In the genomic region with DNA sequence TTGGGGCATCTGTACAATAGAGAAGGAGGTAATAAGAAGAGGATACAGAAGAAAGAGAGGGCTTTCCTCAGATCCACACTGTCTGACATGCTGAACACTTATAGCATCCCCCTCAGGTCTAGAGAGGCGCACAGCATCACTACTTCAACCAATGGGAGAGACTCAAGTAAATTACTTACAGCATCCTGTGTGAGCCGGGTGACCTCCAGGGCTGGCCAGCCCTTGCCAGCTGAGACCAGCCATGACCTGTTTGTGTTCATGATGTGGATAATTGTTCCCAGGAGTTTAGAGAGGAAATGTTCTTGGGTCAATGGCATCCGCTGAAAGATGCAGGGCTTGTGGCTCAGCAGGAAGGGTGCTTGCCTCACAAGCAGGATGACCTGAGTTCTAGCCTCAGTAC, we compare ENCODE assay signal across 21 mouse cellular contexts.
DNase-seq lines count a peak whose midpoint lies in the region; ATAC-seq and TF ChIP-seq lines count a peak whose summit lies in the region.
"Had no signal": no experiment of that assay in that cellular context is flagged by ENCODE, and none has a peak within 500 bp of the region (broad histone marks: within the 10 kb centered on the region; RNA-seq: fewer than 3 reads in every experiment).

No protein-coding gene starts in this region.

- peaks cover 23% of the 10 kb centered on the region for H3K4me1 ChIP-seq in hindbrain, embryonic 10.5 days (replicated peaks)
- H3K4me1 ChIP-seq in hindbrain, embryonic 14.5 days (replicated peaks; ENCODE audit: control insufficient read depth, insufficient read depth, low read length), result 0 out of 2 replicates have a peak, but pooled peaks cover 3% of the 10 kb centered on the region
- H3K4me1 ChIP-seq in limb, embryonic 11.5 days (ENCODE audit: control insufficient read depth, insufficient read depth, low read length), result peaks cover 2% of the 10 kb centered on the region; the same call in 1 of the 2 replicates
- H3K4me1 ChIP-seq in kidney, adult 2 months (ENCODE audit: control insufficient read depth, insufficient read depth, low read length), result no peaks in the 10 kb centered on the region
- H3K4me1 ChIP-seq: embryonic facial prominence, embryonic 15.5 days; liver, embryonic 13.5 days had no signal

- no peaks in the 10 kb centered on the region for H3K9me3 ChIP-seq in hindbrain, embryonic 10.5 days
- H3K9me3 ChIP-seq in hindbrain, embryonic 14.5 days (ENCODE audit: control insufficient read depth, low read length), result no peaks in the 10 kb centered on the region
- no peaks in the 10 kb centered on the region; the same call in 1 of the 2 replicates for H3K9me3 ChIP-seq in limb, embryonic 11.5 days (ENCODE audit: control insufficient read depth, low read length)
- H3K9me3 ChIP-seq: embryonic facial prominence, embryonic 15.5 days; liver, embryonic 13.5 days; midbrain, embryonic 15.5 days had no signal

- no peak overlapping the region for H3K9ac ChIP-seq in hindbrain, embryonic 14.5 days
- no peak overlapping the region for H3K9ac ChIP-seq in limb, embryonic 11.5 days (ENCODE audit: low read length)
- H3K9ac ChIP-seq: embryonic facial prominence, embryonic 15.5 days; liver, embryonic 13.5 days; midbrain, embryonic 15.5 days had no signal

- H3K4me3 ChIP-seq in hindbrain, embryonic 10.5 days, result no peak overlapping the region
- H3K4me3 ChIP-seq in hindbrain, embryonic 14.5 days (replicated peaks; ENCODE audit: low read length), result no peak overlapping the region
- H3K4me3 ChIP-seq in limb, embryonic 11.5 days (ENCODE audit: low read depth, low read length), result no peak overlapping the region
- H3K4me3 ChIP-seq in kidney, adult 2 months (ENCODE audit: insufficient read depth, low read depth, low read length), result no peak overlapping the region
- H3K4me3 ChIP-seq: embryonic facial prominence, embryonic 15.5 days; gastrocnemius, adult 2 months; liver, embryonic 13.5 days; midbrain, embryonic 15.5 days had no signal

- WGBS in hindbrain, embryonic 10.5 days, result 61% methylated on average over 3 of the region's 3 CpGs
- 58% methylated on average over 3 of the region's 3 CpGs for WGBS in hindbrain, embryonic 14.5 days
- WGBS in limb, embryonic 11.5 days, result 16% methylated on average over 3 of the region's 3 CpGs
- WGBS in kidney, adult 2 months, result 68% methylated on average over 3 of the region's 3 CpGs

- H3K27me3 ChIP-seq in hindbrain, embryonic 10.5 days (ENCODE audit: insufficient read depth, poor library complexity, severe bottlenecking), result peaks cover 9% of the 10 kb centered on the region; the same call in 1 of the 2 replicates
- H3K27me3 ChIP-seq in hindbrain, embryonic 14.5 days (ENCODE audit: control insufficient read depth, insufficient read depth, low read length), result no peaks in the 10 kb centered on the region
- no peaks in the 10 kb centered on the region for H3K27me3 ChIP-seq in limb, embryonic 11.5 days (ENCODE audit: control insufficient read depth, insufficient read depth, low read length)
- H3K27me3 ChIP-seq in kidney, adult 2 months (replicated peaks; ENCODE audit: control insufficient read depth, insufficient read depth, low read length), result no peaks in the 10 kb centered on the region
- H3K27me3 ChIP-seq: embryonic facial prominence, embryonic 15.5 days; liver, embryonic 13.5 days; midbrain, embryonic 15.5 days had no signal

- H3K4me2 ChIP-seq in hindbrain, embryonic 14.5 days (replicated peaks), result no peak overlapping the region
- no peak overlapping the region for H3K4me2 ChIP-seq in limb, embryonic 11.5 days (ENCODE audit: low read depth, severe bottlenecking)
- H3K4me2 ChIP-seq: embryonic facial prominence, embryonic 15.5 days; liver, embryonic 13.5 days; midbrain, embryonic 15.5 days had no signal

- no peak for ATAC-seq in hindbrain, embryonic 14.5 days (ENCODE audit: low FRiP score)
- ATAC-seq in limb, embryonic 11.5 days (ENCODE audit: insufficient number of reproducible peaks, low FRiP score, low TSS enrichment, low read depth), result 0 out of 2 replicates have a peak, but pooled peaks have one; percentile 39
- ATAC-seq: CD4-positive, CD25-positive, alpha-beta regulatory T cell, adult 4 months; hindbrain, embryonic 16.5 days; intestine, embryonic 16.5 days; midbrain, embryonic 15.5 days had no signal

- DNase-seq in hindbrain, embryonic 10.5 days (ENCODE audit: low spot score), result peak; percentile 69
- no peak for DNase-seq in hindbrain, embryonic 14.5 days (ENCODE audit: low spot score)
- peak; percentile 77 for DNase-seq in embryo, embryonic 10 days (ENCODE audit: low spot score)
- DNase-seq in embryo, embryonic 9.5 days (ENCODE audit: extremely low spot score), result peak; percentile 42
- peak; percentile 76 for DNase-seq in limb, embryonic 11.5 days (ENCODE audit: low spot score)
- no peak for DNase-seq in kidney, adult 2 months
- no peak for DNase-seq in T-cell, adult 2 months (ENCODE audit: low spot score)
- DNase-seq: adrenal gland, postnatal 36 days; cerebellum, adult 9-10 months; gastrocnemius, adult 2 months; kidney, postnatal 25 days; liver, embryonic 13.5 days; lung, adult 2 months; lung, postnatal 14 days; right cerebral cortex, postnatal 25 days; thymus, postnatal 25 days had no signal

- TF ChIP-seq CTCF in kidney, adult 2 months (conservative IDR thresholded peaks at IDR 0.05; ENCODE audit: insufficient read depth, insufficient read length, low read depth, low read length), result no peak

- no peaks in the 10 kb centered on the region for H3K36me3 ChIP-seq in hindbrain, embryonic 10.5 days
- H3K36me3 ChIP-seq in hindbrain, embryonic 14.5 days (replicated peaks; ENCODE audit: control insufficient read depth, insufficient read depth), result no peaks in the 10 kb centered on the region
- H3K36me3 ChIP-seq in limb, embryonic 11.5 days (ENCODE audit: control insufficient read depth, insufficient read depth, low read length), result no peaks in the 10 kb centered on the region
- no peaks in the 10 kb centered on the region for H3K36me3 ChIP-seq in kidney, adult 2 months (ENCODE audit: control insufficient read depth, insufficient read depth, low read length)
- H3K36me3 ChIP-seq: embryonic facial prominence, embryonic 15.5 days; liver, embryonic 13.5 days; midbrain, embryonic 15.5 days had no signal

- no peak for TF ChIP-seq POLR2A in kidney, adult 2 months (IDR thresholded peaks at IDR 0.05; ENCODE audit: low read depth, low read length)

- no peak overlapping the region for H3K27ac ChIP-seq in hindbrain, embryonic 10.5 days
- H3K27ac ChIP-seq in hindbrain, embryonic 14.5 days, result no peak overlapping the region
- no peak overlapping the region for H3K27ac ChIP-seq in limb, embryonic 11.5 days (replicated peaks; ENCODE audit: low read depth, low read length)
- no peak overlapping the region for H3K27ac ChIP-seq in kidney, adult 2 months (ENCODE audit: insufficient read depth, low read depth, low read length)
- H3K27ac ChIP-seq: embryonic facial prominence, embryonic 15.5 days; gastrocnemius, adult 2 months; liver, embryonic 13.5 days; midbrain, embryonic 15.5 days had no signal

Comparison
In these comparisons a context has a peak if more than half of its experiments do, and no peak if none do; other contexts are left out.
1. DNase-seq: peak in hindbrain, embryonic 10.5 days (single experiment), embryo, embryonic 10 days (single experiment), embryo, embryonic 9.5 days (single experiment) and limb, embryonic 11.5 days (single experiment); none in hindbrain, embryonic 14.5 days (single experiment), kidney, adult 2 months (single experiment) and T-cell, adult 2 months (single experiment).